7 mouse cellular contexts compared by ENCODE assay signal in the genomic region with DNA sequence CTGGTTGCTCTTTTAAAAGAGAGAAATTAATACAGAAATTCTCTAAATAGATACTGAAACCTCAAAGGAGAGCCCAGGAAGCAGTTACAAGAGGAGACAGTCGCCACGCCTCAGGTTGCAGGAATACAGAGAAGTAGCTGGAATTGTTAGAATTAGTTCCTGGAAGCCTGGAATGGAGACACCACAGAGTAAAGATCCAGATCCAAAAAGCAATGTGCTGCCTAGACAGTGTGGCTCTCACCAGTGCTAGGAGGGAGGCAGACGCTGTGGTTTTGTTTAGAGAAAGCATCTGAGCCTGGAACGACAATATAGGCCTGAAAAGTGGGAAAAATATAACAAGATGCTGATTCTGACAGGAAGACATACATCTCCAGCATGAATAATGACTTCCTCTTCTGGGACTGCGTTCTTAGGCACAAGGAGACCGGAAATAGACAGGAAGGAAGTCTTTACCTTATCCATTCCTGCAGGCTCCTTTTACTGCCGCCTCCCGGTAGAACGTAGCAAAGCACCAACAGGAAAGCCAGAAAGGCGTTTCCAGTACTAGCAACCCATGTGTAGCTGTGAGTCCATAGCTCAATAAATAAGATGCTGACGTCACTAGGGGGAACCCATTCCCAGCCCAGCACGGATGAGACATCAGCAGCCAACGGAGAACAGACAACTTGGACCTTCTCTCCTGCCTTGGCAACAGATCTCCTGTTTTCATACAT. TPM values are rescaled to one million over a fixed set of nuclear protein-coding genes. Genes with fewer than 3 reads are reported as not detected.
DNase-seq lines count a peak whose midpoint lies in the region; ATAC-seq and TF ChIP-seq lines count a peak whose summit lies in the region.

No protein-coding gene starts in this region.

- peak; percentile 9 for DNase-seq in ovary, postnatal 36 days (ENCODE audit: low spot score)
- DNase-seq in ovary, postnatal 14 days (ENCODE audit: low spot score), result no peak
- peak in 2 of 3 experiments; percentile 4 to 19 for DNase-seq in liver, embryonic 14.5 days (ENCODE audit: low read depth in 3 of 3, low spot score in 3 of 3)
- DNase-seq in yolk sac, embryonic 10.5 days (ENCODE audit: low spot score), result peak; percentile 11
- no peak for DNase-seq in frontal cortex, postnatal 10 days (ENCODE audit: low spot score in 2 of 2)
- DNase-seq in adrenal gland, adult 18-20 months (ENCODE audit: low spot score in 2 of 2), result no peak

- H3K27me3 ChIP-seq in liver, embryonic 14.5 days (ENCODE audit: control insufficient read depth, insufficient read depth, low read length), result no peaks in the 10 kb centered on the region

- TF ChIP-seq CTCF in liver, embryonic 14.5 days (IDR thresholded peaks at IDR 0.05; ENCODE audit: low read depth), result peak; percentile 36

- WGBS in liver, embryonic 14.5 days (ENCODE audit: insufficient replicate concordance), result 11% methylated on average over 13 of the region's 13 CpGs

- H3K27ac ChIP-seq in liver, embryonic 14.5 days, result no peak overlapping the region

- no peak for TF ChIP-seq EP300 in liver, embryonic 14.5 days (IDR thresholded peaks at IDR 0.05; ENCODE audit: low read depth)

- H3K4me1 ChIP-seq in liver, embryonic 14.5 days (replicated peaks; ENCODE audit: control insufficient read depth in 2 of 2, insufficient read depth in 2 of 2, low read length in 1 of 2), result peaks cover 0 to 4% of the 10 kb centered on the region in 2 experiments; a peak in 1 of 4 replicates

- no peak overlapping the region for H3K9ac ChIP-seq in liver, embryonic 14.5 days (replicated peaks)

- peak; percentile 80 to 88 for ATAC-seq in hematopoietic stem cell, adult 5-6 weeks (replicated peaks in 1 of 2; ENCODE audit: insufficient read depth in 1 of 2, low FRiP score in 2 of 2, low TSS enrichment in 1 of 2, low read depth in 1 of 2, poor library complexity in 2 of 2, severe bottlenecking in 2 of 2)
- peak; percentile 28; the same call in 1 of the 2 replicates for ATAC-seq in liver, embryonic 14.5 days (ENCODE audit: insufficient read depth)

- no peaks in the 10 kb centered on the region for H3K9me3 ChIP-seq in liver, embryonic 14.5 days (ENCODE audit: control insufficient read depth, low read length)

- H3K4me3 ChIP-seq in liver, embryonic 14.5 days (ENCODE audit: insufficient read depth in 1 of 2, low read depth in 2 of 2, low read length in 2 of 2), result no peak overlapping the region

- H3K36me3 ChIP-seq in liver, embryonic 14.5 days (replicated peaks; ENCODE audit: control insufficient read depth, insufficient read depth, low read depth), result no peaks in the 10 kb centered on the region

- H3K4me2 ChIP-seq in liver, embryonic 14.5 days (ENCODE audit: low read depth), result no peak overlapping the region; the same call in 1 of the 2 replicates

RNA-seq across cellular contexts. Expression of gene Sfrp2, which starts 59.4 kb away (rescaled TPM):
- not detected in 2 replicates for total RNA-seq in hematopoietic stem cell, adult 5-6 weeks (2017)
- polyA plus RNA-seq in liver, embryonic 14.5 days (2012; rRNA removed), result 1.0 and 1.6 TPM in 2 replicates
- 1.2 and 1.7 TPM in 2 replicates for polyA plus RNA-seq in liver, embryonic 14.5 days (2014; fragmentation: Nextera tagmentation; extraction: Ambion mirVana)
- total RNA-seq in adrenal gland, adult 18-20 months (2021), result 1 to 10 TPM; 2.6 to 6.5 TPM

Comparison
In these comparisons a context has a peak if more than half of its experiments do, and no peak if none do; other contexts are left out.
1. DNase-seq: peak in ovary, postnatal 36 days (single experiment), liver, embryonic 14.5 days (2 of 3) and yolk sac, embryonic 10.5 days (single experiment); none in ovary, postnatal 14 days (single experiment), frontal cortex, postnatal 10 days (0 of 2) and adrenal gland, adult 18-20 months (0 of 2).